Mouse (Mus musculus): ENCODE data around the gene Mdm2.

GRCm38 (mm10) chr10:117663056-117663864 lies 47.3 kb downstream of the Mdm2 start:
- TF ChIP-seq CTCF (IDR thresholded peaks at IDR 0.05; ENCODE audit: borderline replicate concordance, extremely low read depth, insufficient read depth, insufficient read length) (no peak), POLR2A (IDR thresholded peaks at IDR 0.05; ENCODE audit: borderline replicate concordance, extremely low read depth, insufficient read depth, insufficient read length, poor library complexity, severe bottlenecking) (no peak)
